Mouse (Mus musculus) T-helper 2 cell (primary cell): ENCODE measurements around the gene Reck.

Source experiments
- in situ Hi-C: fragments of 300-600 bp; cut with MboI, MseI; formaldehyde crosslinking; loops from one replicate; pipeline ENCODE4 v1.15.1; 2025; ENCODE audit warnings: high pct_unique_total_duplicates

Reck gene

DNA sequence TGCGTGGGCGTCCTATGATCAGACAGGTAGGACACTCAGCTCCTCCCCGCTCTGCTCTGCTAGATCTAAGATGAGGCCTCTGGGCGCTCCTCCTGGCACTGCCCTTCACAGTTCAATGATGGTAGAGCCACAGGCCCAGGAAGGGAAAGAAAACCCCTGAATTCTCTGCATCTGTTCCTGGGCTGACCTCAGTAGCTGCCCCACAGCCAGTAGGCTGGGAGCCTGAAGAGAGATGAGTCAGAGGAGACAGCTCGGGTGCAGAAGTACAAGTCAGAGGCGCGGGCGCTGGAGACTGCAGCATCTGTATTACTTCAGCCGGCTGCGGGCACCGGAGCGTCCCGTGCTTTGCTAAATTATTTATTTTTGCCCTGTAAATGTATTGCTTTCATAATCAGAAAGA lies 93.3 kb downstream of the Reck start:
- in situ Hi-C loops: no loop called here

DNA sequence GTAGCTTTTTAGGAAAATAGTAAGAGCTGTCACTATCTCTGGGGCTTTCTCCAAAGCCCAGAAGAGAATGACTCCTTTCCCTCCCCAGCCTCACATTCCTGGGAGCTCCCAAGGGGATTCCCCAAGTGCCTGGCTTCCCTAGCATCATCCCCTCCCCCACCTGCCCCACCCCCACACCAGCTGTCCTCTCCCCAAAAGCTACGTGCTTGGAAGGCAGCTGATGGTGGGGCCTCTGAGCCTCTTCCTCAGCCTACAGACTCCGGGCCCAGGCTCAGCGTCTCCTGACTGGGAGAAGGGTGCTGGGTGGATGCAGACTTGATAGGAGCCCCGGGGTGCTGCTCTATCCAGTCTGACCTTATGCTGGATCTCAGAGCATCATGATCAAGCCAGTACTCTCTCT lies 94.0 kb downstream of the Reck start:
- in situ Hi-C loops: no loop called here

DNA sequence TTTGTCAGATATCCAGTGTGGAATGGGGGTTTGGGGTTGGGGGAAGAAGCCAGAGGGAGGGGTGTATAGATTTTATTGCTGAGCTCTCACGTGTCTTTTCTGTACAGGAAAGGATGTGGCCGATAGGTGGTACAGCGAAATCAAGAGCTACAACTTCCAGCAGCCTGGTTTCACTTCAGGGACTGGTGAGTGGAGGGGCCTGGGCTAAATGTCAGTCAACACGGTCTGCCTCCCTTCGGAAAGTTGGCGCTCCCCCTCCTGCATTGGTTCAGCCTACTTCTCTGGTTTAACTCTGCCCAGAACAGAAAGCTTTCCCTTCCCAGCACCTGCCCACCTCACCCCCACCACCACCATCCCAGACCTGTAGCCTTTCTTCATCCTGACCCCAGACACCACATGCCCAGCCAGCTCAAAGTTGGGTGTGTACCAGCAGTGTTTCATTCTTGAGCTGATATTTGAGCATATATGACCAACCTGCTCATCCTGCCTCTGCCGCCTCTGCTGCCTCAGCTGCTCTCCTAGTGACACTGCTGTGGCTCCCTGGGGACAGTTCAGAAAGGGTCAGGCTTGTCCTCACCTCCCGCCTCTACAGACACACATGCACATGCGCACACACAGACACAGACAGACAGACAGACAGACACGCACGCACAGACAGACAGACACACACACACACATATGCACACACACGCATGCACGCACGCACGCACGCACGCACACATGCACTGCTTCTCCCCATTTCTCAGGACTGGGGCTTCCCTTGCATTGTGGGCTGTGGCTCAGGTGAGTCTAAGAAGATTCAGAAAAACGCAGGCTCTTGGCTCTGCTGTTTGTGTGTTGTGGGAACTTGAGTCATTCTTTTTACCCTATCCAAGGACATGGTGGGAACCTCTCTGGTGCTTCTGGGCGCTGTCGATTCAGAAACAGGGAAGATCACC lies 95.3 kb downstream of the Reck start:
- in situ Hi-C loops: no loop called here

DNA sequence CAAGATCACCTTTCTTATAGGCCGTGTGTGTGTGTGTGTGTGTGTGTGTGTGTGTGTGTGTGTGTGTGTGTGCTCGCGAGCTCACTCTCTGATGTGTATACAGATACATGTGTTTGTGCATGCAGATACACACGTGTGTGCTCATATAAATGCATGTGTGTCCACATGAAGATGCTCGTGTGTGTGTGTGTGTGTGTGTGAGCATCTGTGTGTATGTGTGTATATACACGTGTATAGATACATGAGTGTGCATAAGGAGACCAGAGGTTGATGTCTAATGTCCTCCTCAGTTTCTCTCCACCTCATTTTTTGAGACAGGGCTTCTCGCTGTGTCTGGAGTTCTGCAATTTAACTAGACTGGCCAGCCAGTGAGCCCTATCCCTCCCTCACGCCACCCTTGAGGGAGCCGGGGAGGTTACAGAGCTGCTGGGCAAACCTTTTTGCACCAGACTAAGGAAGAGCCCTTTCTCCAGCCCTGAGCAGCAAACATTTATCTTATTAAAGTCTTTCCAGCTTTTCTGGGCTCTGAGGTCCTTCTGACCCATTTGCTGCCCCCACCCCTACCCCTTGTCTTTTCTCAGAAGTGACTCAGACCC lies 96.3 kb downstream of the Reck start:
- in situ Hi-C loops: no loop called here

DNA sequence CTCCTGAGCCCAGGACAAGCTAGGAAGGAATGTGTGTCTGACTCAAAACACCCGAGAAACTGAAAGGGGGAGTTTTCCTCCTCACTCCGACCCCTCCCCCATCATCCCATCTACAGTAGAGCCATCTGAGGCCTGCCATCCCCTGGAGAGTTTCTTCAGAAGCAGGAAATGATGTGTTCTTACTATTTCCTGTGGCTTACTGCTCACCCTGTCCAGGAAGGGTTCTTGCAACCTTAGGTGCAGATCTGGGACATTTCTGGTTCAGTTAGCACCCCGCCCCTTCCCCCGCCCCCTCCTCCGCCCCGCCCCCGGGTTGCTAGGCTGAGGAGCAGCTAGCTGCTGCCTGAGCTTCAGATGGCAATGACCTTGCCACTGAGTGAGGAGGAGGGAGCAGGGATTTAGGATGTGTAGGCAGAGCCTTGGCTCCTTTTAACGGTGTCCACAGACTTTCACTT lies 96.8 kb downstream of the Reck start:
- in situ Hi-C loops: no loop called here

DNA sequence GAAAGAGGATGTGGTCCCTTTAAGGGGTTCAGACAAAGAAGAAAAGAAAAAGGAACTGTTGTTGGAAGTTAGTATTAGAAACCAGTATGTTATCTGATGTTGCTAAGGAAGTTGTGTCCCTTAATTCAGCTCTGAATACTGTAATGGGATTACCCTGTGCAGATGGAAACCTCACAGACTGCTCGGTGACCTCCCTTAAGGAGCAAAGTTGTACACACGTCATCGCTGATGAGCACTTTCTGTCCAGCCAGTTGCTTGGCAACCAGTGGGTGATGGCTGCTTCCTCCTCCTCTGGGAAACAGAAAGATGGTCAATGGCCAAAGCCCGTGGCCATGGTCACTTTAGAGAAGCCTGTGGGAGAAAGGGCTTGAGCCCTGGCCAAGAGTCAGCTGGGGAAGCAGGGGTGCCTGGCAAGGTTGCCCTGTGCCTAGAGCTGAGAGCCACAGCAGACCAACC lies 98.2 kb downstream of the Reck start:
- in situ Hi-C loops: no loop called here

DNA sequence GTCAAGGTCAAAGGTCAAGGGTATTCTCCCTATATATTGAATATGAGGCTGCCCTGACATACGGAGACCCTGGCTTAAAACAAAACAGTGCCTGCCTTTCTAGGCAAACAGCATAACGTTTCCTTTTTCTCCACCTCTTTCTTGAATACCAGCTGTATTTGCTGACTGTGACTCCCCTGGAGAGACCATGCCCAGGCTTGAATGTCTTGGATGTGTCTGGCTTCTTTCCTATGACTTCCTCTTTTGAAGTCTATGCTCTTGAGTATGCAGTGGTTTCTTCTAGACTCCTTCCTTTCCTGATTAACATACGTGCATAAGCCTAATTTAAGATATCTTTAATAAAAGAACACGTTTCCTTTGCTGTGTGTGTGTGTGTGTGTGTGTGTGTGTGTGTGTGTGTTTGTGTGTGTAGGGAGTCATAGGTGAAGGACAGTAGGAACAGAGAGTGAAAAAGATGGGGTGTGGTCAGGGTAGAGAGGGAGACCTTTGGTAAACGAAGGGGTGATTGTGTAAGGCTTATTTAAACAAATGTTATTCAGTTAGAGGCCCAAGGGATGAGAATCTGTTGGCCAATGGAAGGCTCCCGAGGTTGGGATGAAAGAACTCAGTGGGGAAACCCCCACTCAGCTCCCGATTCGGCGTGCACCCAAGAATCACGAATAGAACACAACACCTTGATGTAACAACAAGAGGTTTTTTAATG lies 99.7 kb downstream of the Reck start:
- in situ Hi-C loops: no loop called here

DNA sequence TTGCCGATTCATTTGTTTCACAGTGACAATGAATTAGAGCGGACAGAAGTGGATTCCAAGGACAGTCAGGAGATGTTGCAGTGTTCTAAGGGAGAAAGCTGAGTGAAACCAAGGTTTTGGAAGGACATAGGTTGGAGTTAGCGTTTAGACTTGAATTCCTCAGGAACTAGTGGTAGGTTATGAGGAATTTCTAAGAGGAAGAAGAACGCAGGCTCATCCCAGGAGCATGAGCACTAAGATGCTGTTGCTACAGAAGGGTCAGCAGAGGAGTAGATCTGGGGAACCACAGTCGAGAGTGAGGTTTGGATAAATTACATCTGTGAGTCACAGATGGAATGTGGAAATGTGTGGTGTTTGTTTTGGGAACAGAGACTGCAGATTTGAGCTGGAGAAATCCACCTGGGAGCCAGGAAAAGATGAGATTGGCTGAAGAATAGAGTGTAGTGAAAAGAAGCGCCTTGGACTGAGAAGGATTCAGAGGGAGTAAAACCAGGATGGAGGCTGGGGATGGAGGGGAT lies 101.0 kb downstream of the Reck start:
- in situ Hi-C loops: no loop called here

DNA sequence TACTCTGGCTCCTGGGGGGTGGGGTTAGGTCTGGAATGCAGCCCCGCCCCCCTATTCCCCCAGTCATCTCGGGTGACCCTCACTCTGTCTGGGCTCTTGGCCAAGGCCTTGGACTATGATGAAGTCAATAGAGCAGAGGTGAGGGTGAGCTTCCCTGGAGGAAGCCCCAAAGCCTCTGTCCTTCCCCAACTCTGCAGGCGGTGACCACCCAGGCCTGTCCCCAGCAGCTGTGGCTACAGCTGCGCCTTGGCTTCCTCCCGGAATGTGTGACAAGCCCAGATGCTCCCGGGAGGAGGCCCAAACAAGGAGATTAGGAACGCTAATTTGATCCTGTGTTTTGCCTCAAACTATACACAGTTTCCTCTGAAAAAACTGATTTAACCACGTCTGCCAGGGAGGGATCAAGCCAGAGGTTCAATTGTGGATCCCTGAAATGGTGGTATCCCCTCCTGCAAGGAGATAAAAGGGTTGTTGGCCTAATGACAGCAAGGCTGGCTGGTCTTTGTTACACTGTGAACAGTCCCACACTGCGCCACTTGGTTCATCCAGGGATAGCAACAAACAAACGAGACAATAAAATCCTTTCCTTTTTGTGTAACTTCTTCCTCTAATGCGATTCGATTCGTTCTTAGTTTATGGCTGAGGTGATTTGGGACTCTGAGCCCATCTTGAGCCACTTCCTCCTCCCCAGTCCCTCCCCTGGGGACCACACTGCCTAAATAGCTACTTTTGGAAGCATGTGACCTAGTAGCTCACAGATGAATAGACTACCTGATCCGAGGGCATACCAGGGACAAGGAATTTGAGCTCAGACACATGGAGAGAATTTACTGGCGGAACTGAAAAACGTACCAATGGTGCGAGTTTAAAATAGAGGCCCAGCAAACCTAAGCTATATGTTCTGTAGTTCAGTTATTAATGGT lies 103.5 kb downstream of the Reck start:
- in situ Hi-C loops: no loop called here

DNA sequence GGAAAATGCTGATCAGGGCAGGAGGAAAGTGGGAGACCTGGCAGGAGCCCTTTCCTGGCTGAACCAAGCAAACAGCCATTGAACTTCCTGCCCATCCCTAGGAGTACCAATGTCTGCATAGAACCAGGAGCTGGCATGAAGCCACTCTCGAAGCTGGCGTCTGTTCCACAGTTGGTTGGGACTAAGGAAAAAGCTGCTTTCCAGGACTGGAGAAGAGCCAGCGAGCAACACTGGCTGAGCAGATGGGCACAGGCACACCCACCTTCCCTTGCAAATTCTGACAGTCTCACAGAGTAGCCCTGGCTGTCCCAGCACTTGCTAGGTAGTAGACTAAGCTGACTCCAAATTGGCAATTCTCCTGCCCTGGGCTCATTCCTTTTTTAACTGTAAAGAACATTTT lies 104.4 kb downstream of the Reck start:
- in situ Hi-C loops: loop anchor here (5.0 kb wide), 1 partner anchor 52 kb away; no protein-coding TSS in a partner anchor

DNA sequence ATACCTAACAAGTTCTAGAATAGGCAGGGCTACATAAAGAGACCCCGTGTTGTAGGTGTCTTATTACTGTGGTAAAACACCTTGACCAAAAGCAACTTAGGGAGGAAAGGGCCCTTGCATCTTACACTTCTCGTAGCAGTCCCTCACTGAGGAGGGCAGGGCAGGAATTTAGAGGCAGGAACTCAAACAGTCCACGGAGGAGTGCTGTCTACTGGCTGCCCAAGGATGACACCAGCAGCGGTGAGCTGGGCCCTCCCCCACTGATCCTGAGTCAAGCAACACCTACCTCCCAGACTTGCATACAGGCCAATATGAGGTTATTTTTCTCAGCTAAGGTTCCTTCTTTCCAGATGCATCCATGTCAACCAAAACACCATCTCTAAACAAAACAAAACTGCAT lies 104.9 kb downstream of the Reck start:
- in situ Hi-C loops: loop anchor here (5.0 kb wide), 1 partner anchor 53 kb away; no protein-coding TSS in a partner anchor

DNA sequence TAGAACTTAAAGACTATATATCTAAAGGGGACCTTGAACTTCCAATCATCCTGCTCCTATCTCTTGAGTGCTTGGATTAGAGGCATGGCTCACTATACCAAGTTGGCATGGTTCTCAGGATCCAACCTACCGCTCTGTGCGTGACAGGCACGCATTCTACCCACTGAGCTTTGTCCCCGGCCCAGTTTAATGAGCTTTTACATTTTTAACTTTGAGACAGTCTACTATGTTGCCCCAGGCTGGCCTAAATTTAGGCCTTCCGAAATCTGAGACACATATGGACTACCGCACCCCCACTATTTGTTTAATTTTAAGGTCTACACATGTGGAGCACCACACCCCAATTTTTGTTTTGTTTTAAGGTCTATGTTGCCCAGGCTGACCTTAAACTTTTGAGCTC lies 105.5 kb downstream of the Reck start:
- in situ Hi-C loops: loop anchor here (5.0 kb wide), 1 partner anchor 54 kb away; no protein-coding TSS in a partner anchor

DNA sequence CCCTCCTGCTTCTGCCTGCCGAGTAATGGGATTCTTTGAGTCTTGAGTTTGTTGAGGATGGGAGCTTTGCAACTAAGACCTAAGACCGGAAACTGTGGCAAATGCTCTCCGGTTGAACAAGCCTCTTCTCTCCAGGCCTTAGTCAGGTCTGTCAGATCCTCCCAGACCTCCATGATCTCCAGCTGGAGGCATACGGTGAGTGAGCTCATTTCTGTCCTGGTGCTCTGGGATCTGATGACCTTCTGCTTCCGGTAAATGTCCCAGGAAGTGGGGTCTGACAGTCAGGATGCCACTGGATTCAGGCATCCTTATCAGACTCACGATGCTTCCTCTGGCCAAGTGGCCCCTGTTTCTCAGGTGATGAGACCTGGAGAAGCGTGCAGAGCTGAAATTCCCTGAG lies 105.9 kb downstream of the Reck start:
- in situ Hi-C loops: loop anchor here (5.0 kb wide), 1 partner anchor 54 kb away; no protein-coding TSS in a partner anchor

DNA sequence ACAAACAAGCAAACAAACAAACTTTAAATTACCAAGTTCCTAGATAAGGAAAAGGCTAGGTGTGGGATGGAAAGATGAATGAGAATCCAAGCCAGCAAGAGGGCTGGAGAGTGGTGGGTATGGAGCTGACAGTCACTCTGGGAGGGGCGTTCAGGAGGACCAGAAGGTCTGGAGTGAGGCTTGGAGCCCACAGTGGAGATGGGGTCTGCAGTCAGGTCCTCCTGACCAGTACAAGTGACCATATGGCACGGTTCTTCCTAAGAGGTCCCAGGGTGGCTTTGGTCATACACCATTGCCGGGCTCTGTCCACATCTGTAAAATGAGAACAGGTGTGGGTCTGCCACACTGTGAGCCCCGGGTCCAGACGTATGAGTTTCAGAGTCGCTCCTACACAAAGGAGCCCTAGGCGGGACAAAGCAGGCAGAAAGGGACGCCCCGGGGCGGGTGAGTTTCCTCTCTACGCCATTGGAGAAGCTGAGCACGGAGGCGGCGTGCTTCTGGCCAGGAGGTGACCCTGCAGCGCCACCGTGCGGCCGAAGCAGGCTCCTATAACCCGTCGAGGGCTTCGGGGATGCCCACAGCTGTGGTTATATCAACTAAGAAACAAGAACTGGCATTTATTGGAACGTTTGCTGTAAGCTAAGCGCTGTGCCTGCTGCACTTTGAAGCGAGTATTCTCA lies 106.9 kb downstream of the Reck start:
- in situ Hi-C loops: loop anchor here (5.0 kb wide), 1 partner anchor 55 kb away; no protein-coding TSS in a partner anchor

DNA sequence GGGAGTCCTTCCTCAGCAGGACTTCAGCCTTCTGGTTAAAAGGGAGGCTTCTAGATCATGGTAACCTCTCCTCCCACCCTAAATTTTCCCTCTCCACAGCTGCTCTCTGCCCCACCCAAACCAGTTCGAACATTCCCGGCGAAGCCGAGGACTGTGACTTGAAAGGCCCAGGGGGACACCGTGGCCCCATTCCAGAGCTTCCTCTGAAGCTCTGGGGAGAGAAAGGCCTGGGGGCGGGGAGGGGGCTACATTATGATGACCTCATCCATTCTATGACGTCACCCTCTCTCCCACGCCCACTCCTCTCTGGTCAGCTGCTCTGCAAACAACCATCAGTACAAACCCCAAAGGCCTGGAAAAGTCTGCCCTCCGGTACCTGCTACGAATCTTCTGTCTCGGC lies 107.9 kb downstream of the Reck start, which contains the start of gene Ccin:
Gene Ccin (plus strand): TSS at position 303 of the 400 bp plus-strand sequence.
- in situ Hi-C loops: loop anchor here (5.0 kb wide), 1 partner anchor 56 kb away; no protein-coding TSS in a partner anchor

DNA sequence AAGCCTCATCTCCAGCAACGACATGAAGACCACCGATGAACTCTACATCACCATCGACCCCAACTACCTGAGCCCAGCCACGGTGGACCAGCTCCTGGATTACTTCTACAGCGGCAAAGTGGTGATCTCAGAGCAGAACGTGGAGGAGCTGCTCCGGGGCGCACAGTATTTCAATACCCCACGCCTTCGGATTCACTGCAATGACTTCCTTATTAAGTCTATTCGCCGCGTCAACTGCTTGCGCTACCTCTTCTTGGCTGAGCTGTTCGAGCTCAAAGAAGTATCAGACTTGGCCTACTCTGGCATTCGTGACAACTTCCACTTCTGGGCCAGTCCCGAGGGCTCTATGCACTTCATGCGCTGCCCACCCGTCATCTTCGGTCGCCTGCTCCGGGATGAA lies 108.4 kb downstream of the Reck start:
- in situ Hi-C loops: loop anchor here (5.0 kb wide), 1 partner anchor 56 kb away; no protein-coding TSS in a partner anchor

DNA sequence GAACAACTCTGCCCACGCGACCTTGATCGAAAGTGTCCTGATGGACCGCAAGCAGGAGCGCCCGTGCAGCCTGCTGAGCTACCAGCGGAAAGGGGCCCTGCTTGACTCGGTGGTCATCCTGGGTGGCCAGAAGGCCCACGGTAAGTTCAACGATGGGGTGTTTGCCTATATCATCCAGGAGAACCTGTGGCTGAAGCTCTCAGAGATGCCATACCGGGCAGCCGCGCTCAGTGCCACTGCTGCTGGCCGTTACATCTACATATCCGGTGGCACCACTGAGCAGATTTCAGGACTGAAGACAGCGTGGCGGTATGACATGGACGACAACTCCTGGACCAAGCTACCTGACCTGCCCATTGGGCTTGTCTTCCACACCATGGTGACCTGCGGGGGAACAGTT lies 109.0 kb downstream of the Reck start:
- in situ Hi-C loops: loop anchor here (5.0 kb wide), 1 partner anchor 57 kb away; no protein-coding TSS in a partner anchor

DNA sequence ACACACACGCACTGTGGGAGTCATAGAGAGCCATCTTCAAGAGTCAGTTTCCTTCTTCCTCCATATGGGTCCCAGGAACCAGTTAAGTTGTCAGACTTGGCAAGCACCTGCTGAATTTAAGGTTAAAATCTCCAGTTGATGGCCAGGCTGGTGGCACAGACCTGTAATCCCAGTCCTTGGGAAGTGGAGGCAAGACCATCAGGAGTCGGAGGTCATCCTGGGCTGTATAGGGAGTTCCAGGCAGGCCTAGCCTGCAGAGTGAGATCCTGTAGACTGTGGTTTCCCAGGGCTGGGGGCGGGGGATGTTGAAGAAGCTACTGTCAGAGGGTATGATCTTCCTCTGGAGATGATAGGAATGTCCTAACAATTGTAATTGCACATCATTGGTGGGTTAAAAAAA lies 113.6 kb downstream of the Reck start:
- in situ Hi-C loops: no loop called here

DNA sequence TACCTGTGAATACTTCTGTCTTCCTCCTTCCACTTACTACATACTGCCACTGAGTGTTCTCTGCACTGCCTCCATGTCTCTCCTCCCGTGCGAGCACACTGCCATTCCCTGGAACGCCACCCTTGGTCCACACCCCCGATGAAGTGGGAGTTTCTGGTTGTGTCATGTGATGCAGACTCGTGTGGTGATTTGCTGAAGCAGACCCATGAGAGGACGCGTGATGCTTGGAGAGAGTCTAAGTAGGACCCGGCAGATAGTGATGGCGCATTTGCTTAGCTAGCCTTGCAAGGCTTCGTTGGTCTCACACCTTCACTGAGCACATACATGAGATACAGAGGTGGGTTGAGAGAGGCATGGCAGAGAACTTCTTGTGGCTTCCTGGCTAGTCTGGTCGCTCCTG lies 117.7 kb downstream of the Reck start:
- in situ Hi-C loops: no loop called here

DNA sequence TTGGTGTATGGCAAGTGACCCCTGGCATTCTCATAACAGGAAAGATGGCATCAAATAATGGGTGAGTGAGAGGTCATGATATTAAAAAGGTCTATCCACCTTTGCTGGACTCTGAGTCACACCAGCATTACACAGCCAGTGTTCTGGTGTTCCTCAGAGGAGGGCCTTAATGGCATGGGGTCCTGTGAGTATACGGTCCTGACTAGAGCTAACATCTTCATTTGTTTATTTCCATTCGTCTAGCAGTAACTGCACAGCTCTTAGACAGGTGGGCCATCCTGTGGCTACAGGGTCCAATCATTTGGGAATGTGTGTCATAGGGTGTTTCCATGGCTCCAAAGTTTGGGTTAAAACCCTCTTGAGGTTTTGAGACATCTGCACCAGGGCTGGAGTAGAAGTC lies 119.0 kb downstream of the Reck start:
- in situ Hi-C loops: no loop called here
